8 mouse cellular contexts compared by ENCODE assay signal in genomic region chr9:53383951-53384866, GRCm38 (mm10). TPM values are rescaled to one million over a fixed set of nuclear protein-coding genes. Genes with fewer than 3 reads are reported as not detected.
A peak's percentile ranks its signal among the peaks of the same experiment; 100 is the strongest.
DNase-seq lines count a peak whose midpoint lies in the region; ATAC-seq and TF ChIP-seq lines count a peak whose summit lies in the region.

TSS of gene Kdelc2 (plus strand) at chr9:53384025.

- no peak for TF ChIP-seq POLR2A in ES-Bruce4 (IDR thresholded peaks at IDR 0.05; ENCODE audit: insufficient read depth, low read length)

- WGBS in forebrain, embryonic 15.5 days = under 1% methylated on average over 75 of the region's 75 CpGs
- WGBS in liver, postnatal 0 days (ENCODE audit: insufficient replicate concordance) = under 1% methylated on average over 59 of the region's 75 CpGs
- under 1% methylated on average over 74 of the region's 75 CpGs for WGBS in neural tube, embryonic 13.5 days

- H3K4me1 ChIP-seq in ES-Bruce4 (ENCODE audit: control insufficient read depth, insufficient read depth, low read length) = no peaks in the 10 kb centered on the region
- peaks cover 10% of the 10 kb centered on the region for H3K4me1 ChIP-seq in forebrain, embryonic 15.5 days
- peaks cover 3% of the 10 kb centered on the region; the same call in 1 of the 2 replicates for H3K4me1 ChIP-seq in liver, postnatal 0 days (ENCODE audit: insufficient read depth)
- H3K4me1 ChIP-seq in neural tube, embryonic 13.5 days (replicated peaks) = peaks cover 7% of the 10 kb centered on the region

- peak within 1 kb of the TSS; percentile 76 for H3K27ac ChIP-seq in ES-Bruce4 (ENCODE audit: insufficient read depth, low read length)
- peak within 1 kb of the TSS; percentile 69 for H3K27ac ChIP-seq in forebrain, embryonic 15.5 days (replicated peaks)
- peak within 1 kb of the TSS; percentile 93 for H3K27ac ChIP-seq in liver, postnatal 0 days (ENCODE audit: low read depth)
- peak within 1 kb of the TSS; percentile 84 for H3K27ac ChIP-seq in neural tube, embryonic 13.5 days (replicated peaks)

- H3K9me3 ChIP-seq in ES-Bruce4 (replicated peaks; ENCODE audit: control insufficient read depth, insufficient read depth, low read length, poor library complexity, severe bottlenecking) = no peaks in the 10 kb centered on the region
- H3K9me3 ChIP-seq in forebrain, embryonic 15.5 days = no peaks in the 10 kb centered on the region
- H3K9me3 ChIP-seq in liver, postnatal 0 days (ENCODE audit: low read length) = no peaks in the 10 kb centered on the region
- no peaks in the 10 kb centered on the region for H3K9me3 ChIP-seq in neural tube, embryonic 13.5 days

- H3K36me3 ChIP-seq in ES-Bruce4 (ENCODE audit: control insufficient read depth, insufficient read depth, low read length, poor library complexity, severe bottlenecking) = no peaks in the 10 kb centered on the region
- no peaks in the 10 kb centered on the region for H3K36me3 ChIP-seq in forebrain, embryonic 15.5 days
- H3K36me3 ChIP-seq in liver, postnatal 0 days (replicated peaks; ENCODE audit: insufficient read depth, low read length) = no peaks in the 10 kb centered on the region
- H3K36me3 ChIP-seq in neural tube, embryonic 13.5 days = no peaks in the 10 kb centered on the region

- peak within 1 kb of the TSS; percentile 78 for H3K4me2 ChIP-seq in forebrain, embryonic 15.5 days (replicated peaks)
- H3K4me2 ChIP-seq in liver, postnatal 0 days (ENCODE audit: low read depth, low read length) = peak within 1 kb of the TSS; percentile 92
- peak within 1 kb of the TSS; percentile 86 for H3K4me2 ChIP-seq in neural tube, embryonic 13.5 days

- H3K9ac ChIP-seq in ES-Bruce4 (ENCODE audit: low read depth, poor library complexity, severe bottlenecking) = peak within 1 kb of the TSS; percentile 81
- peak within 1 kb of the TSS; percentile 51 for H3K9ac ChIP-seq in forebrain, embryonic 15.5 days (replicated peaks)
- H3K9ac ChIP-seq in liver, postnatal 0 days (replicated peaks) = peak within 1 kb of the TSS; percentile 74
- H3K9ac ChIP-seq in neural tube, embryonic 13.5 days = peak within 1 kb of the TSS; percentile 84

- intact Hi-C loops in heart, postnatal 14 days (cut with DNase I) = loop anchor here (5.0 kb wide), 2 partner anchors 42 to 132 kb away; no protein-coding TSS in a partner anchor

- no peak for TF ChIP-seq CTCF in ES-Bruce4 (IDR thresholded peaks at IDR 0.05; ENCODE audit: low read depth, low read length)
- TF ChIP-seq CTCF in liver, postnatal 0 days (IDR thresholded peaks at IDR 0.05; ENCODE audit: low read depth) = peak; percentile 37; the same call in 1 of the 2 replicates

- H3K4me3 ChIP-seq in ES-Bruce4 (ENCODE audit: low read depth, low read length) = peak within 1 kb of the TSS; percentile 91
- peak within 1 kb of the TSS; percentile 47 for H3K4me3 ChIP-seq in forebrain, embryonic 15.5 days
- H3K4me3 ChIP-seq in liver, postnatal 0 days (ENCODE audit: low read depth, low read length) = peak within 1 kb of the TSS; percentile 72
- H3K4me3 ChIP-seq in neural tube, embryonic 13.5 days = peak within 1 kb of the TSS; percentile 66

- peak; percentile 74 to 76 for DNase-seq in heart, postnatal 14 days
- peak; percentile 79 for DNase-seq in layer of hippocampus, adult 11-12 months (ENCODE audit: low spot score)
- peak; percentile 56 for DNase-seq in liver, postnatal 0 days
- peak; percentile 89 for DNase-seq in testis, postnatal 14 days (ENCODE audit: low spot score)

- TF ChIP-seq EP300 in ES-Bruce4 (IDR thresholded peaks at IDR 0.05; ENCODE audit: insufficient read depth, low read depth, low read length) = no peak
- TF ChIP-seq EP300 in liver, postnatal 0 days (IDR thresholded peaks at IDR 0.05; ENCODE audit: low read depth) = no peak

- peak; percentile 70; the same call in 1 of the 2 replicates for ATAC-seq in cerebellum, adult (ENCODE audit: insufficient number of reproducible peaks, low FRiP score, low TSS enrichment)
- ATAC-seq in forebrain, embryonic 15.5 days (replicated peaks) = peak; percentile 97
- peak; percentile 76 for ATAC-seq in liver, postnatal 0 days
- ATAC-seq in neural tube, embryonic 13.5 days (ENCODE audit: low read depth) = peak; percentile 97

- no peaks in the 10 kb centered on the region for H3K27me3 ChIP-seq in ES-Bruce4 (ENCODE audit: control insufficient read depth, insufficient read depth, low read length, poor library complexity, severe bottlenecking)
- H3K27me3 ChIP-seq in forebrain, embryonic 15.5 days = no peaks in the 10 kb centered on the region
- H3K27me3 ChIP-seq in liver, postnatal 0 days (ENCODE audit: insufficient read depth, low read length) = no peaks in the 10 kb centered on the region
- no peaks in the 10 kb centered on the region for H3K27me3 ChIP-seq in neural tube, embryonic 13.5 days

RNA-seq across cellular contexts. Expression of gene Kdelc2, which starts in this region (rescaled TPM):
- polyA plus RNA-seq in ES-Bruce4 (2011; ENCODE audit: insufficient read depth, insufficient read length, low read depth, missing spikeins) = 16.9 and 18.4 TPM in 2 replicates
- polyA plus RNA-seq in forebrain, embryonic 15.5 days (2015; fragmentation: Nextera tagmentation; extraction: Ambion mirVana) = 5.0 and 5.2 TPM in 2 replicates
- 10 to 100 TPM; 10.9 to 12.3 TPM for total RNA-seq in heart, postnatal 14 days (2021)
- 2.6 and 2.7 TPM in 2 replicates for polyA plus RNA-seq in liver, postnatal 0 days (2015; fragmentation: Nextera tagmentation; extraction: Ambion mirVana)
- polyA plus RNA-seq in neural tube, embryonic 13.5 days (2015; fragmentation: Nextera tagmentation; extraction: Ambion mirVana) = 8.3 and 8.5 TPM in 2 replicates

Comparison
In these comparisons a context has a peak if more than half of its experiments do, and no peak if none do; other contexts are left out.
1. Peak in every context shown above with its lines: DNase-seq, ATAC-seq, H3K4me3 ChIP-seq and H3K27ac ChIP-seq.